Mouse (Mus musculus) liver, adult (tissue): ENCODE results near the gene Tesk1.

Experiments
- GATA4 ChIP-seq: IDR thresholded peaks from 2 replicates; pipeline ENCODE4 v1.6.1; 2014; ENCODE audit warnings: mild to moderate bottlenecking, low read length; ENCODE audit not compliant: insufficient replicate concordance

Tesk1 gene

GRCm38 (mm10) chr4:43492101-43492820 lies 50.5 kb downstream of the Tesk1 start:
- no peak for TF ChIP-seq GATA4

- TF ChIP-seq GATA4: peak; percentile 80; the same call in 1 of the 2 replicates
Observed at GRCm38 (mm10) chr4:43492821-43493185, 51.1 kb downstream of the Tesk1 start, which contains the start of gene Ccdc107. Gene Ccdc107, plus strand, starts transcription at chr4:43492900.

- no peak for TF ChIP-seq GATA4
Observed at GRCm38 (mm10) chr4:43493186-43493845, 51.6 kb downstream of the Tesk1 start.

GRCm38 (mm10) chr4:43493846-43494240 lies 52.1 kb downstream of the Tesk1 start:
- no peak for TF ChIP-seq GATA4

GRCm38 (mm10) chr4:43496587-43496986 lies 54.8 kb downstream of the Tesk1 start:
- TF ChIP-seq GATA4: no peak

- TF ChIP-seq GATA4: no peak
Observed at GRCm38 (mm10) chr4:43497405-43497804, 55.7 kb downstream of the Tesk1 start.
